Mouse (Mus musculus) cerebellum, adult 2 months (tissue): ENCODE results near the gene Tbc1d22a. TPM values are rescaled to one million over a fixed set of nuclear protein-coding genes. Genes with fewer than 3 reads are reported as not detected.
A peak's percentile ranks its signal among the peaks of the same experiment; 100 is the strongest.

Experiments used
- DNase-seq, 2 experiments: peaks; one replicate each; pipeline ENCODE4 v3.0.0; 2021
- H3K27ac ChIP-seq: fragments of 200-500 bp; 2 replicates; pipeline ENCODE4 v1.5.1; 2012; ENCODE audit warnings: low read length, control low read depth, inconsistent platforms; ENCODE audit not compliant: insufficient read depth
- H3K27me3 ChIP-seq: fragments of 200-500 bp; 2 replicates; pipeline ENCODE4 v1.6.1; 2012; ENCODE audit warnings: inconsistent platforms, mild to moderate bottlenecking, low read length, moderate library complexity; ENCODE audit not compliant: control insufficient read depth, insufficient read depth
- H3K4me1 ChIP-seq: fragments of 200-500 bp; 2 replicates; pipeline ENCODE4 v1.6.1; 2011; ENCODE audit warnings: low read length; ENCODE audit not compliant: control insufficient read depth, insufficient read depth
- H3K4me3 ChIP-seq: fragments of 200-500 bp; replicated peaks from 2 replicates; pipeline ENCODE3; 2011; ENCODE audit warnings: mild to moderate bottlenecking, low read depth, low read length, control low read depth; ENCODE audit not compliant: insufficient read depth
- CTCF ChIP-seq: fragments of 200-500 bp; IDR thresholded peaks from 2 replicates; pipeline ENCODE4 v1.5.1; 2011; ENCODE audit warnings: low read depth, mild to moderate bottlenecking, control low read depth, low read length, moderate library complexity, borderline replicate concordance; ENCODE audit not compliant: insufficient read depth
- POLR2A ChIP-seq: fragments of 200-500 bp; IDR thresholded peaks from 2 replicates; pipeline ENCODE4 v1.6.1; 2011; ENCODE audit warnings: low read length, control low read depth, borderline replicate concordance; ENCODE audit not compliant: insufficient read depth
- WGBS: fragments of 180-500 bp; shearing (Covaris S2); methylation state at CpG from one replicate; pipeline ENCODE4 v1.1.7; 2018; 5-methylcytosine and 5-hydroxymethylcytosine counted together
- polyA plus RNA-seq: library from polyadenylated mRNA; depleted of rRNA; stranded (reverse); fragments of >200 nt; gene quantifications from 2 replicates; pipeline ENCODE4 v1.2.3, GENCODE M21; 2012

Gene Tbc1d22a
- polyA plus RNA-seq, 1 experiment: 23.3 TPM

DNA sequence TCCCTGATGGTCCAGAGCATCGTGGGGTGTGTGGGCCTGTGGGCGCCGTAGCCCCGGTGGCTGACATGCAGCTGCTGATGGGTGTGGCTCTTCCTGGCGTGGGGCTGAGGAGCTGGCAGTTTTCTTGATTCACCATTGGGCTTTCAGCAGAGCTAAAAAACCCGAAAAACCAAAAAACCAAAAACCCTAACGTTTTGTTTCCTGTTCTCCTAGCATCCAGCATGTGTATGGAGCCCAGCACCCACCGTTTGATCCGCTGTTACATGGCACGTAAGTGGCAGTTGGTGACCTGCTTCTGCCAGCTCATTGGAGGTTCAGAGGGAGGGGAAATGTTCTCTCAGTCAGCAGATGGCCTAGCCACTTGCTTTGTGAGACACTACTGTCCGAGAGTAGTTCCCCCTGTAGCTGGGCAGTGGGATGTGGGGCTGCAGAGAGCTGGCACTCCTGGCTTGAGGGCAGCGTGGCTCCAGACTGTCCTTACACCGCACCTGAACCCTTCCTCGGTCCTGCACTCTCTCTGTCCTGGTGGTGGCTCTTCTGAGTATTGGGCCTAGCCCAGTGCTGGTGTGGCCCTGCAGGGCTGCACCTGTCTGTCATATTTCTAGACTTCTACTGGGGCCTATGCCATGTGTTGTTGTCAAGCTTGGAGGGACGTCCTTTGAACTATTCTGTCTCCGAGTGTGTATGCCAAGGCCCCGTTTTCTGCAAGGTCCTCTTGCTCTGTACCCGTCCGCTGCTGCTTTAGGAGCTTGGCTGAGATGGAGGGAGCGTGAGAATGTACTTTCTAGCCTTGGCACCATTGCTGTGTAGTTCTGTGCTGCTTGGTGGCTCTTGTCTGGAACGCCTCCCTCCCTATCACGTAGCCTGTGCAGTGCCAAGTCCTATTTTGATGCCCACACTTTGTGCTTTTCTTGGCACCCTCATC lies 20.5 kb downstream of the Tbc1d22a start:
- TF ChIP-seq POLR2A (no peak), CTCF (no peak)
- Histone ChIP-seq H3K4me3 (no peak overlapping the region), H3K27me3 (no peaks in the 10 kb centered on the region), H3K27ac (peak overlapping the region; percentile 73), H3K4me1 (peaks cover 48% of the 10 kb centered on the region)
- 20% methylated on average over 22 of the region's 22 CpGs for WGBS
- peak; percentile 75 to 78 for DNase-seq

DNA sequence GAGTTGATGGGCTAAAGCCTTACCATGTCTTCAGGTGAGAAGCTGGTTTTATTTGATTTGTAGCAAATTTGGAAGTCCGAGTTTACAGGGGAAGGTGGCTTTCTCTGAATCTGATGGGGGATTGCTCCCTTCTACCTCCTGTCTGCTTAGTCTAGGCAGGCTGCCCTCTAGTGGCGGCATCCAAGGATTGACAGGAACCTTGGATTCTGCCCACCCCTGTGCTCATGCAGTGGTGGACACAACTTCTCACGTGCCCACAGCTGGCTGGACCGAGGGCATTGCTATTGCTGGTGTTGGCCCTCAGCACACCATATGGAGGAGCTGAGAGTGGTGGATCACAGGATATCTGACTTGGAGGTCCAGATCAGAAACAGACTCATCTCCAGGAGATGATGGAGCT lies 22.0 kb downstream of the Tbc1d22a start:
- peak; percentile 78 for TF ChIP-seq CTCF
- TF ChIP-seq POLR2A: no peak
- Histone ChIP-seq H3K4me3 (no peak overlapping the region), H3K27ac (no peak overlapping the region), H3K27me3 (no peaks in the 10 kb centered on the region), H3K4me1 (peaks cover 34% of the 10 kb centered on the region)
- 47% methylated on average over 4 of the region's 4 CpGs for WGBS
- DNase-seq: peak; percentile 69 to 74

- WGBS: 63% methylated on average over 3 of the region's 3 CpGs
- Histone ChIP-seq H3K27ac (no peak overlapping the region), H3K4me1 (peaks cover 36% of the 10 kb centered on the region), H3K27me3 (no peaks in the 10 kb centered on the region), H3K4me3 (no peak overlapping the region)
- DNase-seq: peak in 1 of 2 experiments; percentile 11
- TF ChIP-seq CTCF (no peak), POLR2A (no peak)
These were observed 23.8 kb downstream of the Tbc1d22a start for GRCm38 (mm10) chr15:86238076-86238475.

DNA sequence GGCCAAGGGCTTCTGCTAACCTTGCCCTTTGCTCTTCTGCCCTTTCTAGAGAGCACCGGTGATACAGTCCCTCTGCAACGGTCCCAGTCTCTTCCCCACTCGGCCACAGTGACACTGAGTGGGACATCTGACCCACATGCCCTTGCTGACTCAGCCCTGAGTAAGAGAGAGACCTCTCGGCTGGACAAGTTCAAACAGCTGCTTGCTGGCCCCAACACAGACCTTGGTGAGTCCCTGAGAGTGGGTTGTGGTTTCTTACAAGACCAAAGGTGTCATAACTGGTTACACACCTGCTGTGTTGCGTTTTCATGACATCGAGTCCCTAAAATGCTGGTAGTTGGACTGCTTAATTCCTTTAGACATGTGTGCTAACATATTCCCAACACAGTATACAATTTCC lies 24.8 kb downstream of the Tbc1d22a start:
- TF ChIP-seq POLR2A (no peak), CTCF (no peak)
- WGBS: 96% methylated on average over 6 of the region's 6 CpGs

GRCm38 (mm10) chr15:86239801-86240200 lies 25.5 kb downstream of the Tbc1d22a start:
- H3K4me1 ChIP-seq: peaks cover 30% of the 10 kb centered on the region
- peak; percentile 93 for TF ChIP-seq CTCF
- TF ChIP-seq POLR2A: no peak
- no peak overlapping the region for H3K27ac ChIP-seq
- WGBS: 32% methylated on average over 10 of the region's 10 CpGs
- DNase-seq: peak; percentile 79 to 84
- H3K27me3 ChIP-seq: no peaks in the 10 kb centered on the region
- no peak overlapping the region for H3K4me3 ChIP-seq

More for the DNA sequence above, 24.8 kb downstream of the Tbc1d22a start:
- no peak for DNase-seq
- Histone ChIP-seq H3K27me3 (no peaks in the 10 kb centered on the region), H3K4me1 (peaks cover 36% of the 10 kb centered on the region), H3K4me3 (no peak overlapping the region), H3K27ac (no peak overlapping the region)

DNA sequence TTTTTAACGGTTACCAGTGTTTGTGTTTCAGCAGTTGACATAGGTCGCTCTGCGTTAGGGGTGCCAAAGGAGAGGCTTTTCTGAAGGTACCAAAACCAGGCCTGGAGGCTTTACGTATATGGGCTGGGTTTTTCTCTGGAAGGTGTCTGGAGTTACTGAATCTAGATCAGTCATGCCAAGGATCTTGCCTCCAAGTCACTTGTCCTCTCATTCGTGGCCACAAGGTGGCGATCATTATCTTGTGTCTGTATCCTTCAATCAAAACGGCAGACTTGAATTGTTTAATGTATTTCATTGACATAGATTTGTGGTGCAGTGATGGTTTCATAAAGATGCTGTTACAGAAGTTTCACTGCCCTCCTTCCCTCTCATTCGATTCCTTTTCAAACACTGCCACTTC lies 29.4 kb downstream of the Tbc1d22a start:
- Histone ChIP-seq H3K4me1 (peaks cover 20% of the 10 kb centered on the region; the same call in 1 of the 2 replicates), H3K4me3 (no peak overlapping the region), H3K27me3 (no peaks in the 10 kb centered on the region), H3K27ac (no peak overlapping the region)
- peak; percentile 80 to 86 for DNase-seq
- WGBS: 47% methylated on average over 8 of the region's 8 CpGs
- TF ChIP-seq POLR2A (no peak), CTCF (peak; percentile 65)

GRCm38 (mm10) chr15:86244380-86244779 lies 30.1 kb downstream of the Tbc1d22a start:
- 82% methylated on average over 2 of the region's 2 CpGs for WGBS

DNA sequence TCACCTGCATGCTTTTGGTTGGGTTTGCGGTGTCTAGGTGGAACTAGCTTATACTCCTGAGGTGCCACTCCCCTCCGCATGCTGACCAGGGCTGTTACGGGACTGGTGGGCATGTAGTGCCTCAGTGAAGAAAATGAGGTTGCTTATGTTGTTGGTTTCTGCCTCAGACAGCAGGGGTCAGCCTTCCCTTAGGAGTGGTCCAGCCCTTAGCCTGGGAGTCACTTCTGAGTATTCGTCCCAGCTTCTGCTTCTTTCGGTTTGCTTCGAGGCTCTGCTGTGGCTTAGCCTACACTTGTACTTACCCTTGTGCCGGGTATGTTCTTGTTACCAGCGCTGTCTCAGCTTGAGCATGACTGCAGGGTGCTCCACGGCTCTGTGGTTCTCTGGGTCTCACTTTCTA lies 36.0 kb downstream of the Tbc1d22a start:
- Histone ChIP-seq H3K4me3 (peak overlapping the region; percentile 2), H3K27ac (no peak overlapping the region), H3K4me1 (no peaks in the 10 kb centered on the region), H3K27me3 (no peaks in the 10 kb centered on the region)
- WGBS: 40% methylated on average over 9 of the region's 9 CpGs
- TF ChIP-seq CTCF: peak; percentile 92
- no peak for TF ChIP-seq POLR2A
- peak; percentile 59 to 64 for DNase-seq

More at GRCm38 (mm10) chr15:86244380-86244779, 30.1 kb downstream of the Tbc1d22a start:
- Histone ChIP-seq H3K27ac (no peak overlapping the region), H3K4me3 (no peak overlapping the region), H3K27me3 (no peaks in the 10 kb centered on the region), H3K4me1 (peaks cover 20% of the 10 kb centered on the region; the same call in 1 of the 2 replicates)
- no peak for TF ChIP-seq CTCF
- TF ChIP-seq POLR2A: no peak
- DNase-seq: no peak
